Mouse (Mus musculus): ENCODE measurements around the gene Gfod2. TPM values are rescaled to one million over a fixed set of nuclear protein-coding genes. Genes with fewer than 3 reads are reported as not detected.

Gene Gfod2
- total and polyA plus RNA-seq, 3 experiments, result 7.0 to 8.3 TPM; not detected in 1

DNA sequence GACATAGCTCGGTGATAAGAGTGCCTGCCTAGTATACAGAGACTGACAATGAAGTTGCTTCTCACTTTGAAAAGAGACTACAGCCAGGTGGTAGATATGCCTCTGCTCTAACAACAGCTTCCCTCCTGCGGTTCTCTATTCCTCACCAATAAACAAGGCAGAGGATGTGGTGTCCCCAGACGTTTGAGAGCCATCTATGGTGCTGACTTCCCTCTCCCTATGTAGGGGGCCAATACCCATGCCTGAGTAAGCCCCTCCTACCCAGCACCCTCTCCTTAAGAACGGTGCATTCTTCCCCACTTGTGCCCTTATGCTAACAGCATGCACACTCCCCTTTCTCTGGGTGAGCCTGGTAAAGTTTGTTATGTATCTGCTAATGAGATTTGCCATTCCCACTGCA is 30.5 kb upstream of the Gfod2 start:
- Histone ChIP-seq H3K4me1 (ENCODE audit: control insufficient read depth in 1 of 2, insufficient read depth in 2 of 2, low read length in 2 of 2) (no peaks in the 10 kb centered on the region), H3K79me2 (ENCODE audit: control insufficient read depth, insufficient read depth, low read length, poor library complexity) (no peaks in the 10 kb centered on the region), H3K27ac (ENCODE audit: control insufficient read depth, low read depth, low read length) (no peak overlapping the region), H3K9ac (ENCODE audit: control insufficient read depth, low read depth, low read length, poor library complexity, severe bottlenecking) (no peak overlapping the region), H3K4me3 (ENCODE audit: control insufficient read depth in 1 of 2, insufficient read depth in 1 of 2, low read depth in 2 of 2, low read length in 2 of 2) (no peak overlapping the region), H3K9me3 (replicated peaks; ENCODE audit: insufficient read depth, low read length) (no peaks in the 10 kb centered on the region), H3K36me3 (ENCODE audit: control insufficient read depth in 1 of 2, insufficient read depth in 2 of 2, low read length in 2 of 2) (no peaks in the 10 kb centered on the region; a peak in 1 of 4 replicates), H3K27me3 (ENCODE audit: control insufficient read depth in 1 of 2, insufficient read depth in 2 of 2, low read length in 2 of 2) (no peaks in the 10 kb centered on the region)
- TF ChIP-seq MEF2A (IDR thresholded peaks at IDR 0.05; ENCODE audit: extremely low read depth, insufficient replicate concordance, low read depth, low read length, poor library complexity, severe bottlenecking), result no peak
- no peak for TF ChIP-seq KAT2A (conservative IDR thresholded peaks at IDR 0.05; ENCODE audit: low read depth, low read length)
- TF ChIP-seq SIN3A (IDR thresholded peaks at IDR 0.05; ENCODE audit: low read length), result no peak
- TF ChIP-seq NELFE (IDR thresholded peaks at IDR 0.05; ENCODE audit: low read depth, low read length), result no peak
- no peak for TF ChIP-seq GABPA (IDR thresholded peaks at IDR 0.05; ENCODE audit: low read depth, low read length)
- TF ChIP-seq USF2 (IDR thresholded peaks at IDR 0.05; ENCODE audit: borderline replicate concordance in 1 of 2, insufficient read depth in 1 of 2, low read depth in 1 of 2, low read length in 2 of 2), result no peak
- no peak for TF ChIP-seq TCF12 (IDR thresholded peaks at IDR 0.05; ENCODE audit: low read depth, low read length)
- no peak for TF ChIP-seq CHD2 (IDR thresholded peaks at IDR 0.05; ENCODE audit: low read length)
- TF ChIP-seq ZMIZ1 (IDR thresholded peaks at IDR 0.05; ENCODE audit: low read depth, low read length), result no peak
- no peak for TF ChIP-seq ZC3H11A (IDR thresholded peaks at IDR 0.05; ENCODE audit: low read depth, low read length)
- no peak for TF ChIP-seq MAZ (IDR thresholded peaks at IDR 0.05; ENCODE audit: low read depth, low read length)
- no peak for TF ChIP-seq RCOR1 (IDR thresholded peaks at IDR 0.05; ENCODE audit: low read depth, low read length)
- DNase-seq (ENCODE audit: low read depth, low spot score), result no peak

DNA sequence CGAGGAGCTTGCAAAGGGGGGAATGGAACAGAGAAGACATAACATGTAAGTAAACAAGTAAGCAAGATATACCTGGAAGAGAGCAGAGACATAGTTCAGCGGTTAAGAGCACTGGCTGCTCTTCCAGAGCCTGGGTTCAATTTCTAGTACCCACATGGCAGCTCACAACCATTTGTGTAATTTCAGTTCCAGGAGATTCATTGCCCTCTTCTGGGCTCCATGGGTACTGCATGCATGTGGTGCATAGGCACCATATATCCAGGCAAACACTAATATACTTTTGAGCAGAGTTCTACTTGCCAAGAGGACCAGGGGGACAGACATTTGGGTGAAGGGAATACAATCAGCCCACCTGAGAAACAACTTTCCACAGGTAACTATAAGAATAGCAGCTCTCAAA is 29.8 kb upstream of the Gfod2 start:
- Histone ChIP-seq H3K27ac (ENCODE audit: control insufficient read depth, low read depth, low read length) (no peak overlapping the region), H3K79me2 (ENCODE audit: control insufficient read depth, insufficient read depth, low read length, poor library complexity) (no peaks in the 10 kb centered on the region), H3K36me3 (ENCODE audit: control insufficient read depth in 1 of 2, insufficient read depth in 2 of 2, low read length in 2 of 2) (no peaks in the 10 kb centered on the region; a peak in 1 of 4 replicates), H3K9ac (ENCODE audit: control insufficient read depth, low read depth, low read length, poor library complexity, severe bottlenecking) (no peak overlapping the region), H3K9me3 (replicated peaks; ENCODE audit: insufficient read depth, low read length) (no peaks in the 10 kb centered on the region), H3K4me1 (ENCODE audit: control insufficient read depth in 1 of 2, insufficient read depth in 2 of 2, low read length in 2 of 2) (no peaks in the 10 kb centered on the region), H3K27me3 (ENCODE audit: control insufficient read depth in 1 of 2, insufficient read depth in 2 of 2, low read length in 2 of 2) (no peaks in the 10 kb centered on the region), H3K4me3 (ENCODE audit: control insufficient read depth in 1 of 2, insufficient read depth in 1 of 2, low read depth in 2 of 2, low read length in 2 of 2) (no peak overlapping the region)
- DNase-seq (ENCODE audit: low read depth, low spot score), result peak; percentile 80
- peak; percentile 72 for TF ChIP-seq ZC3H11A (IDR thresholded peaks at IDR 0.05; ENCODE audit: low read depth, low read length)
- TF ChIP-seq RCOR1 (IDR thresholded peaks at IDR 0.05; ENCODE audit: low read depth, low read length), result no peak
- TF ChIP-seq MAZ (IDR thresholded peaks at IDR 0.05; ENCODE audit: low read depth, low read length), result no peak
- no peak for TF ChIP-seq POLR2AphosphoS2 (IDR thresholded peaks at IDR 0.05; ENCODE audit: low read length)
- no peak for TF ChIP-seq GABPA (IDR thresholded peaks at IDR 0.05; ENCODE audit: low read depth, low read length)
- TF ChIP-seq UBTF (IDR thresholded peaks at IDR 0.05; ENCODE audit: borderline replicate concordance, insufficient read depth, low read depth, low read length), result no peak
- TF ChIP-seq EP300 (IDR thresholded peaks at IDR 0.05; ENCODE audit: low read depth in 1 of 2, low read length in 2 of 2), result no peak
- TF ChIP-seq RAD21 (IDR thresholded peaks at IDR 0.05; ENCODE audit: low read depth, low read length), result peak; percentile 70
- no peak for TF ChIP-seq KAT2A (conservative IDR thresholded peaks at IDR 0.05; ENCODE audit: low read depth, low read length)
- TF ChIP-seq CHD2 (IDR thresholded peaks at IDR 0.05; ENCODE audit: low read length), result no peak
- peak; percentile 58 for TF ChIP-seq MAX (IDR thresholded peaks at IDR 0.05; ENCODE audit: low read length)
- no peak for TF ChIP-seq MEF2A (IDR thresholded peaks at IDR 0.05; ENCODE audit: extremely low read depth, insufficient replicate concordance, low read depth, low read length, poor library complexity, severe bottlenecking)
- 0 out of 2 replicates have a peak, but pooled peaks have one; percentile 13 for TF ChIP-seq HCFC1 (IDR thresholded peaks at IDR 0.05; ENCODE audit: low read depth, low read length)
- peak; percentile 87 for TF ChIP-seq SMC3 (IDR thresholded peaks at IDR 0.05; ENCODE audit: low read depth, low read length)
- TF ChIP-seq CTCF (IDR thresholded peaks at IDR 0.05 in 2 of 3, conservative IDR thresholded peaks at IDR 0.05 in 1 of 3; ENCODE audit: control insufficient read depth in 1 of 3, insufficient read depth in 1 of 3, low read depth in 2 of 3, low read length in 3 of 3, poor library complexity in 1 of 3, severe bottlenecking in 1 of 3), result peak; percentile 62 to 90 (median 74)
- peak; percentile 82 for TF ChIP-seq MYC (IDR thresholded peaks at IDR 0.05; ENCODE audit: low read depth, low read length)
- no peak for TF ChIP-seq GATA1 (IDR thresholded peaks at IDR 0.05; ENCODE audit: low read depth, low read length)
- TF ChIP-seq TAL1 (IDR thresholded peaks at IDR 0.05; ENCODE audit: low read length), result no peak
- TF ChIP-seq SIN3A (IDR thresholded peaks at IDR 0.05; ENCODE audit: low read length), result no peak
- TF ChIP-seq USF1 (IDR thresholded peaks at IDR 0.05; ENCODE audit: low read depth, low read length), result no peak
- TF ChIP-seq MXI1 (IDR thresholded peaks at IDR 0.05; ENCODE audit: low read depth, low read length), result peak; percentile 40; the same call in 1 of the 2 replicates
